Mouse (Mus musculus) stomach, postnatal 0 days (tissue): ENCODE results near the gene Zfp970.
"Not testable (repeated sequence)": the region's sequence is repeated elsewhere in the genome, so short reads cannot be mapped to it uniquely, and the experiment has no call there.

Experiments
- CTCF ChIP-seq: IDR thresholded peaks from 2 replicates; pipeline ENCODE4 v1.5.1; 2016; ENCODE audit warnings: antibody characterized with exemption, low read depth, mild to moderate bottlenecking, moderate library complexity
- EP300 ChIP-seq: optimal IDR thresholded peaks from 2 replicates; pipeline ENCODE3; 2016; ENCODE audit warnings: antibody characterized with exemption

DNA sequence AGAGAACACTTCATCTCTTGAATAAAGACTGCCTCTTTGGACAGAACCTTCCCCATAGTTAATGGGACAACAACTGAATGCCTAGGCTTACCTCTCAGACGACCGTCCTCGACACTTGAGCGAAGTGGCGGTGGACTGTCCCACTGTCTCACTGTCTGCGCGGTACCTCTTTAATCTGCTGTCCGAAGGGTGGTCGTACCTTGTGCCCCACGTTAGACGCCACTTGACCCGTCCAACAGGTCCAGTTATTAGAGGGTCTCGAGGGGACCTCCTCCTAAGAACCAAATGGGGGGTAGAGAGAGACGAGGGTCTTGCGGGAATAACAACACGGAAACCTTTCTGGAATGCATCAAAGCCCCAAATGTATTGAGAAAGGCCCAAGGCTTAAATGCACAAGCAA lies 59.6 kb downstream of the Zfp970 start:
- not testable (repeated sequence) for TF ChIP-seq EP300, CTCF
